Mouse (Mus musculus) layer of hippocampus, adult 2 months (tissue): ENCODE results near the gene Olfr166. TPM values are rescaled to one million over a fixed set of nuclear protein-coding genes. Genes with fewer than 3 reads are reported as not detected.
"Not testable (repeated sequence)": the region's sequence is repeated elsewhere in the genome, so short reads cannot be mapped to it uniquely, and the experiment has no call there.

ENCODE experiments used
- DNase-seq, 2 experiments: peaks; one replicate each; pipeline ENCODE4 v3.0.0; 2022; ENCODE audit warnings: low spot score in 2 of 2
- H3K27ac ChIP-seq: fragments of 200-600 bp; 2 replicates; pipeline ENCODE4 v1.8.1; 2022
- H3K4me3 ChIP-seq: fragments of 200-600 bp; 2 replicates; pipeline ENCODE4 v1.8.1; 2022; ENCODE audit warnings: mild to moderate bottlenecking
- CTCF ChIP-seq: fragments of 200-600 bp; conservative IDR thresholded peaks from 2 replicates; pipeline ENCODE4 v1.8.1; 2022; ENCODE audit warnings: antibody characterized with exemption, mild to moderate bottlenecking, moderate library complexity
- long read RNA-seq, 2 experiments: library from polyadenylated mRNA; stranded (forward); transcript quantifications; one replicate each; pipeline ENCODE4 v2.0.0; 2021; ENCODE audit warnings: borderline mapping rate in 2 of 2
- total RNA-seq, 2 experiments: library from RNA; stranded (reverse); gene quantifications; 2 replicates each; pipeline ENCODE4 v1.2.3; 2021

Olfr166 gene
- total RNA-seq, result not detected
- long read RNA-seq, experiment 1, result 0 reads
- long read RNA-seq, experiment 2, result 0 reads

GRCm38 (mm10) chr16:19483394-19483793, at the start of gene Olfr166:
Gene Olfr166 (plus strand): TSS chr16:19483694.
- no peak for TF ChIP-seq CTCF
- Histone ChIP-seq H3K4me3 (no peak within 1 kb of the TSS), H3K27ac (no peak within 1 kb of the TSS)
- DNase-seq, result no peak

DNA sequence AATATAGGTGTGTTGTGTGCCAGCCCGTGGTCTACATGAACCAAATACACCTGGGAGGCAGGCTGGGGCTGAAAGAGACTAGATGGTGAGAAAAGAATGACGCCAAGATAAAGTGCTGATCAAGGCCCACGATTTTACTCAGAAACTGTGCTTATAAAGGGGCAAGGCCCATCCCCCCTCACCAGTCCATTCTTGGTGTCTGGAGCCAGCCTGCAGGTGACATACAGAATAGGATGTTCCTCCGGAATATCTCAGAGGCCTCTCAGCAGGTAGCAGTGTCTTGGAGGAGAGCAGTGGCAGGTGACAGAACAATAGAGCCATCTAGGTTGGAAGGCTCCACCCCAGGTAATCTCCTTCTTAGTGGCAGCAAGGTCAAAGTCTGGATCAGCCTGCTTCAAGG, 24.8 kb upstream of the Olfr166 start:
- H3K4me3 ChIP-seq, DNase-seq, H3K27ac ChIP-seq: not testable (repeated sequence)

DNA sequence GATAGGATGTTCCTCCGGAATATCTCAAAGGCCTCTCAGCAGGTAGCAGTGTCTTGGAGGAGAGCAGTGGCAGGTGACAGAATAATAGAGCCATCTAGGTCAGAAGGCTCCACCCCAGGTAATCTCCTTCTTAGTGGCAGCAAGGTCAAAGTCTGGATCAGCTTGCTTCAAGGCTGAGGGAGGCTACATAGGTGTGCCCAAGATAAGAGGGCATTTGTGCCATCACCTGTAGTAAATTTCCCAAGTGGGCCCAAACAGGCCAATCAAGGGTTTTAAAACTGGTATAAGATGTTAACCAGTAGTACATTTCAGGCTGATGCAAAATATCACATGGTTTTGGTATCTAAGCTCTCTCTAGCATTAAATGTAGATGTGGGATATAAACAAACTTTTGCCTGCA, 19.1 kb upstream of the Olfr166 start:
- DNase-seq, result no peak
- Histone ChIP-seq H3K27ac (no peak overlapping the region), H3K4me3 (no peak overlapping the region)
- no peak for TF ChIP-seq CTCF

GRCm38 (mm10) chr16:19522166-19522565, 38.7 kb downstream of the Olfr166 start, which contains the start of gene Olfr167:
Gene Olfr167 (minus strand): TSS chr16:19522266.
- no peak for DNase-seq
- no peak for TF ChIP-seq CTCF
- no peak within 1 kb of the TSS for H3K4me3 ChIP-seq
- no peak within 1 kb of the TSS for H3K27ac ChIP-seq

DNA sequence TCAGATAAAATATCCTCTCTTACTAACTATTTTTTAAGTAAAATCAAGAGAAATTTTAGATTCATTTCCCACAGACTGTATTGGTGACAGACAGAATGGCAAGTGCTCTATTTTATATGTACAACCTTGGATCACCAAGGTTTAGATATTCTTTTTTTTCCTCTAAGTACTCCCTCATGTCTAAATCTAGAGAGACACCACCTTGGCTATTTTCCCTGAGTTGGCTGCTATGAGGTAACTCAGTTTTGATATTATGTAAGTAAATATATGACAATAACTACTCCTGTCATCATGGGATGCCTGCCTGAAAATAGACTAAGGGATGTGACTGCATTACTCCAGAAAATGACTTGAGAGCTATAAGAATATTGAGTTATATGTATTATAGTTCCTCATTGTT, 52.0 kb downstream of the Olfr166 start, which contains the start of gene Olfr168:
Olfr168 (minus strand) TSS at position 101 of the 400 bp plus-strand sequence.
- no peak for TF ChIP-seq CTCF

More for the DNA sequence above, 52.0 kb downstream of the Olfr166 start, which contains the start of gene Olfr168:
- H3K27ac ChIP-seq, result no peak within 1 kb of the TSS
- DNase-seq, result no peak
- no peak within 1 kb of the TSS for H3K4me3 ChIP-seq

Other genes with a start within 250 kb of the Olfr166 start
- not detected for gene Olfr164, start 169.6 kb upstream of the Olfr166 start, total RNA-seq
- gene Olfr165, start 60.6 kb upstream of the Olfr166 start, total RNA-seq, result not detected
- gene Olfr167, start 38.6 kb downstream of the Olfr166 start, total RNA-seq, result not detected
- not detected for gene Olfr168, start 51.9 kb downstream of the Olfr166 start, total RNA-seq
- not detected for gene Olfr169, start 88.1 kb downstream of the Olfr166 start, total RNA-seq
- not detected for gene Olfr170, start 128.2 kb downstream of the Olfr166 start, total RNA-seq
- not detected for gene Olfr171, start 146.2 kb downstream of the Olfr166 start, total RNA-seq
- under 1 TPM; 0.10 TPM for gene Lamp3, start 222.7 kb downstream of the Olfr166 start, total RNA-seq